Mouse (Mus musculus) cerebellum, postnatal 36 days (tissue): ENCODE data around the gene Hyal3.

Experiments
- DNase-seq, 2 experiments: peaks; one replicate each; pipeline ENCODE4 v3.0.0; 2021 to 2022; ENCODE audit warnings: mixed read lengths in 2 of 2

The Hyal3 gene

DNA sequence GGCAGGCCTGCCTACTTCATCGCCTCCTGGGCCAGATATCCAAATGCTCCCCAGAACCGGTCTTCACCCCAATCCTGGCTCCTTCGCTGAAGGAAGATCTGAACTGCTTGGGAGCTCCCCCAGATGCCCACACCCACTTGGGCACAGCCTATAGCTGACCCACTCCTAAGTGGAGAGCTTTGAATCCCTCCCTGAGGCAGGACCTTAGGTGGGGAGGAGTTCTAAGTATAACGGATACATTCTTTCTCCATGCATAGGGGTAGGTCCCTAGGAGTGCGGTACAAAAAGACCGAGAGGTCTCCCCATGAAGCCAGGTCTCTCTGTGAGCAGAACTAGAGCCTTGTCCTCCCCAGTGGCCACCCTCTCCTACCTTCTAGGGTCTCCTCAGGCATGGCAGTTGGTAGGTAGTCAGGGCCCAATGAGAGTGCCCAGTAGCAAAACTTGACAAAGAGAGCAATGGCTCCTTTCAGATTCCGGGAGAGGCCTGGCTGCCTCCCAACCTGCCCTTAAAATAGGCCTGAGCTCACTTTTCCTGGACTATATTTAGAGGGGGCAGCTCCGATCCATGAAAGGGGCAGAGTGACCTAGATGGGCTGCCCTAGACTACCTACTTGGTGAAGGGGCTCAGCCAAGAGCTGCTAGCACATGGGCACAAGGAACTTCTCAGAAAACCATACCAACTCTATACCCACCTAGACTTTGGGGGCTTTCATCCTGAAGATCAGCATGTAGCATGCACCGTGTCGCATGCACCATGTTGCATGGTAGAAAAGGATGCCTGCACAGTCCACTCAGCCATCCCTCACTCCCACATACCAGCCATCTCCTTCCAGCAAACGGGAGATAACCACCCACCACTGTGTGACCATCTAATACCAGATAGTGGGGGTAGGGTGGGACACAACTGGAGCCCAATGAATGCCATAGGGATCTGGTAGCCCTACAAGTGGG is 16.3 kb downstream of the Hyal3 start:
- no peak for DNase-seq

DNA sequence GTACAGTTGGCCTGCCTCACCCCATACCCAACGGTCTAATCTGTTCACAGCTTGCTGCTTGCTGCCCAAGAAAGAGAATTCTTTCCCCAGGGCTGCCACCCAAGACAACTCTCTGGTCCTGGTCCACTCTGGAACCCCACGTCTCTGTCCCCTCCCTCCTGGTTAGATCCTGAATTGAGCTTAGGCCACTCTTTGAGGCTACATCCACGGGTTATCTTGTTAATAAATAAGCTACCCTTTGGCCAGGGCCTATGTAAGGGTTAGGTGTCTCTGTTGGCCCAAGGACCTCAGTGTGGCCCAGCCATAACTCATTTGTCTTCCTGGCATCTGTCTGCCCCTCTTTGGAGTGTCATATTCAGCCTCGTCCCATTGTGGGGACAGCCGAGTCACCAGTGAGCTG is 17.8 kb downstream of the Hyal3 start:
- DNase-seq: no peak

GRCm38 (mm10) chr9:107599433-107599832 is 18.8 kb downstream of the Hyal3 start:
- DNase-seq: no peak

GRCm38 (mm10) chr9:107599842-107600241 is 19.2 kb downstream of the Hyal3 start:
- peak; percentile 55 to 67 for DNase-seq

- DNase-seq: no peak
These were observed 20.1 kb downstream of the Hyal3 start for GRCm38 (mm10) chr9:107600745-107601144.

- DNase-seq: no peak
These were observed 20.7 kb downstream of the Hyal3 start for GRCm38 (mm10) chr9:107601275-107601674.

DNA sequence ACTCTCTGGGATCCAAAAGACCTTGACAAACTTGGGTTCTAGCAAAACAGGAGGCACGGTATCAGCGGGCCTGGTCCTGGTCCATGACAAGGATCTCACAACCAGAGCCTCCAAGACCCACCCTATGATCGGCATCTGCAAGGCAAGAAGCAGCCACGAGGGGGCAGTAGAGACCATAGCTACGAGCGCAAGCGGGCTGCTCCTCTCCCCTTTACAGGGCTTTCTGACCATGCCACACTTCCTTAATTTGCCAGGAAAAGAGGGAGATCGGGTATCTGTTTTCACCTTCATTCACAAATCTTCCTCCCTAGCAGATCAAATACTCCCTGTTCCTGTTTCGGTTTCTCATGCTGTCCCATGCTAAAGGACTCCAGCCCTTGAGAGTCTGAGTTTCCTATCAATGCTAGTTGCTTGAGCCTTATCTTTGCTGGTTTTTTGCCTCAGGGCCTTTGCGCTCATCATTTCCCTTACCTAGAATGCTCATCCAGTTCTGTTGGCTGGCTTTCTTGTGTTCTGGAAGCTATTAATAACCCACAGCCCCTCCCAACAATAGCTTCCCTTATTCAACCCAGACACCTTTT is 21.5 kb downstream of the Hyal3 start:
- peak; percentile 93 to 96 for DNase-seq

- no peak for DNase-seq
These were observed 22.6 kb downstream of the Hyal3 start for GRCm38 (mm10) chr9:107603251-107603650.

DNA sequence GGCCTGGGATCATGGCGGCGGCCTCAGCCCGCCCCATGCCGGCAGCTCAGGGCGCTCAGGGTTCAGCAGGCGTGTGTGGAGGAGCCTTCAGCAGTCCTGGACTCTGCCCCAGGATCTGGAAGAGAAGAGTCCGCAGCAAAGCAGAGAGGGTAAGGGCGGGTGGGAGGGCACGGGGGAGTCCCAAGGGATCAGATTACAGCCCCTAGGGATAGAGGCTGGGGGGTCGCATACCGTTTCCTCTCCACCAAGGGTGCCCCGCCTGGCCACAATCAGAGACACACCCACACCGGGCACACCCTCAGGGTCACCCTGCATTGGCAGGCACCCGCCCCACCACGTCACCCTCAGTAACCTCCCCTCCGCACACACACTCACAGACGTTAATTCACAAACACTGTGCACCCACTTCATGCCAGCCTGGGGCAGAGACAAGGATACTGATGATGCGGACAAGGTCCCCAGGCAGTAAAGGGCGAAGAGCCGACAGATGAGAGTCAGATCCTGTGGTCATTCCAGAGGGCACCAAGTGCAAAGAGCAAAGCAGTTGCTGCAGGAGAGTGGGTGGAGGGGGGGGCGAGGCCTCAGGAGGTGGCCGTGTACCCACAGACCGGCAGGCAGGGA is 24.5 kb downstream of the Hyal3 start:
- DNase-seq: no peak

DNA sequence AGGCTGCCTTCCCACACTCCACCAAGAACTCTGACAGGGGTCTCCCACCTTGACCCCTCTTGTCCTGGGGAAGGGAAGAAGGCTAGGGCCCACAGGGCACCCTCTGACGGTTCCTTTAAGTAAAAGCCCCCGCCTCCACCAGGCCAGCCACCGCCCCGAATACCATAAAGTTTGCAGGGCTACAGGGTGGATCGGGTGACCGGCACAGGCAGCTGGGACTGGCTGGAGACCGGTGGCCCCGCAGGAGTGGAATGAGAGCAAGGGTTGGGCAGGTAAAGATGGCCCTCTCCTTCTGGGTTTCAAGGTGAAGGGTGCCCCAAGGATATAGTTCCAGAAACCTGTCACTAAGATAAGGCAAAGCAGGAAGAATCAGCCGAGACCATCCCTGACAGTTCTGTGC is 26.0 kb downstream of the Hyal3 start:
- no peak for DNase-seq

DNA sequence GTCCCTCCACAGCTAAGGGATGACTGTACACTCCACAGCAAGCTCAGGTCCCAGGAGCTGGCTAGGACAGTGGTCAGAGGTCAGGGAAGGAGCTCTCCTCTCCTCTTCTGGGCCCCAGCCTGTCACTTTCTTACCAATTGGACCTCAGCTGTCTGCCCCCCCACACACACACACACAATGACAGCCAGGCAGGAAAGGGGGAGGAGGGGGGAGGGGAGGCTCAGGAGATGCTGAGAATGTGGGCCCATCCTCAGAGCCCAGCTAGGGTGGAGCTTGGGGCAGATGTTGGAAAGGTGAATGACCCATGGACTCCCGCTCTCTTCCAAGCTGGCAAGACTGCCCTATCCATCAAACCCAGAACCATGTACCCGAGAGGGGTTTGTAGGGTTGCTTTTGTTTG is 26.4 kb downstream of the Hyal3 start:
- DNase-seq: no peak

DNA sequence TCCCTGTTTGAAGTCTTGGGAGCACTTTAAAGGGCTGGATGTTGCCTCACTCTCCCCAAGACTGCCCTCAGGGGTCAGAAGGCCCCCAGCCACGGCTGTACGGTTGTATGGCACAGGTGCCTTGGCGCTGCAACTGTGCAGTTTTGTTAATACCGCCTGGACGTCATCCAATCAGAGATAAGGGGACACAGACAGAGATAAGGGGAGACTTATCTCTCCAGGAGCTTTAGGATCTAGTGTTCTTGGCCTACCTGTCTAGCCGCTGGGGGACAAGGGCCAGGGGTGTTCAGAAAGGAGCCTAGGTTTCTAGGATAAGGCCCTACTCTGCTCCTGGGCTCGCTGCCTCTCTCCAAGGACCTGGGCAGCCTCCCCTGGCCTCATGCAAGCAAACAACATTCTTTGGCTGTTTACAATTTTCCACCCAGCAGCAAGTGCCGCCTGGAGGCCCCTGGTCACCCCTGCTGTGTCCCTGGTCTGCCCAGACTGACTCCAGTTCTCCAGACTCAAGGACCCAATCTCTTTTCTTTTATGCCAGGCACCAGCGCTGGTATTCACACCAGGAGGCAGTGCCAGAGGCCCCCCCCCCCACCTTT is 27.1 kb downstream of the Hyal3 start:
- no peak for DNase-seq

DNA sequence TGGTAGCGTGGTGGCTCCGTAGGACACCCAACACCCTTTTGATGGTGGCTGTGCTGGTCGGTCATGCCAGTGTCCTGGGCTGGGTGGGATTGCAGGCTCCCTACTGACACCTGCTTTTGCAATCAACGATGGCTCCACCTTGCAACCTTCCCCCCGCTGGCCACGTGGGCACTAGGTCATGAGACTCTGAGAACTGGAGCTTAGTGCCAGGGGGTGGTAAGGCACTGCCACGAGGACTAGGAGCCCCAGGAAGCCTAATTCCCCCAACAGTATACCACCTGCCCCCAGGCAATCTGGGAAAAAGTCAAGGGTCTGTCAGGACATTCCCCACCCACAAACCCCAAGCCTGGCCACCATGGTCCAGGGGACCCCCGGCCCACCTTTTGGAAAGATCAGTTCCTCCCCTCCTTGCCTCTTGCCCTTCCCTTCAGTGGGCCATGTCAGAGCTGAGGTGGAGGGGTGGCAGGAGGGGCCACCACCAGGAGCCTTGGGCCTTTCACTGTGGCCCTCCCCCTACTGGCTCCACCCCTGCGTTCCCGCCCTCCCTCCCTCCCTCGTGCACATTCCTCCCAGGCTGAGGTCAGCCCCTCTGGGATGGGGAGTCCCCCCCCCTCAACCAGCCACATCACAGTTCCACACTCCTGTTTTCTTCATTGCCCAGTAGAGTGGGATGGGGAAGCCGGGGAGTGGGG is 28.3 kb downstream of the Hyal3 start, which contains the start of gene Sema3b:
TSS of gene Sema3b (minus strand) at position 489 of the 692 bp plus-strand sequence.
- DNase-seq: no peak

DNA sequence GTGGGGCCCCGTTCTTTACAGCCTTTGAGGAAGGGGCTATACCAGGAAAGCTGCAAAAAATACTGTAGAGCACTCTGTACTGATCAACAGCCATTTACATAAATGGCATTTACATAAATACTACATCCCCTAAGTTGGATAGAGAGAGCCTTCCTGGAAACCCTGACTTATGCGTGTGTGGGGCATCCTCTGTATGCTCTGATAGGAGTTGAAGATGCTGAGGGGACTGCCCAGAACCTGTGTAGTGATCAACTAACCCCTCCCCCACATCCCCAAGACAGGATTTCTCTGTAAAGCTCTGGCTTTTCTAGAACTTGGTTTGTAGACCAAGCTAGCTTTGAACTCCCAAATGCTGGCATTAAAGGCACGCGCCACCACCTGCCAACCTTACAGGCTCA is 28.8 kb downstream of the Hyal3 start:
- DNase-seq: no peak

DNA sequence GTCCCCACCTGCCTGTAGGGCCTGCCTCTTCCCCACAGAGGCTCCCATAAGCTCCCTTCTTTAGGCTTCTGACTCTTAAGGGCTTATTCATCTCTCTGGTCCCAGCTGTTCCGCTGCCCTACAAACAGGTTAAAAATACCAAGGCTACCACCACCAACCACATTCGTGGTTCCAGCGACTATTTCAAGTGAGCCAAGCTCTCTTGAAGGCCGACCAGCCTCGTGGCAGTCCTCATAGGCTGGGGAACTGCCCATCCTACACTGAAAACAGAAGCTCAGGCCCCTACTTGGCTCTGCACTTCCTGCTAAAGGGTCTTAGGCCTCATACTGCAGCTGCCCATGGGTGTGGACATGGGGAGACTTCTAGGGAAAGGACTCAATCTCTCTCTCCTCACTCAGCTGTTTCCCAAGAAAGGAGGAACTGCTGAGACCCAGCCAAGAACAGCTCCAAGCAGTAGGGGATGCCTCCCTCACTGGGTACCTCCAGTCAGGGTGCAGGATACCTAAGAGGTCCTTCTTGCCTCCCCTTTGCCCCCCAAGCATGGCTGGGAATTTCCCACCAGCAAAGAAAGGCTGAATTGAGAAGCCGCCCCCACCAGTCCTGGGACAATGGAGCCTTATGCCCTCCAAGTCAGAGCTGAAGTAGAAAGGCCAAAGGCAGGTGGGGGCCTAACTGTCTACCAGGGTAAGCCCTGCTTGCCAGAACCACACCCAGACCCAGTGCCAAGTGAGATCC is 31.0 kb downstream of the Hyal3 start:
- no peak for DNase-seq

GRCm38 (mm10) chr9:107612191-107612944 is 31.8 kb downstream of the Hyal3 start:
- DNase-seq: peak; percentile 99 to 100

DNA sequence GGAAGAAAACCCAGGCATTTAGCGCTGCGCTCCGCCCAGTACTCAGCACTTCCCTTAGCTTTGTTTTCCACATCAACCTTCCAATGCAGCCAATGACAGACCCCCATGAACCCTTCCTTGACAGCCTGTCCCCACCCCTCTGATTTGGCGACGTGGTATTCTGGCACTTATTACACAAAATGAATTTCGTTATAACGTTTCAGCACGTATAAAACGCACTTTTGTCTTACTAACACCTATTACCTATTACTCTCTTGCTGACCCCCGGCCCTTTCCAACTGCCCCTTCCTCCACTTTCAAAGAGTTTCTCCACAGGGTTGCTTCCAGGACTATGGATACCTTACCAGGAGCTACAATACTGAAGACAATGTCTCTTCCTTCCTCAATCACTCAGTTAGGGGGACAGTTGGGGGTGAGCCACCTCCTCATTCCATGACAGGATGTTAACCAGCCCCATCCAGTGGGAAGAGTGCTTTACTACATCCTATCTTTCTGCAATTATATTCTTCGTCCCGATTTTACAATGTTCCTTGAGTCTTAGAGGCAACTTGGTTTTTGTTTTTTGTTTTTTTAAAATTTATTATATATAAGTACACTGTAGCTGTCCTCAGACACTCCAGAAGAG is 32.4 kb downstream of the Hyal3 start:
- DNase-seq: no peak

DNA sequence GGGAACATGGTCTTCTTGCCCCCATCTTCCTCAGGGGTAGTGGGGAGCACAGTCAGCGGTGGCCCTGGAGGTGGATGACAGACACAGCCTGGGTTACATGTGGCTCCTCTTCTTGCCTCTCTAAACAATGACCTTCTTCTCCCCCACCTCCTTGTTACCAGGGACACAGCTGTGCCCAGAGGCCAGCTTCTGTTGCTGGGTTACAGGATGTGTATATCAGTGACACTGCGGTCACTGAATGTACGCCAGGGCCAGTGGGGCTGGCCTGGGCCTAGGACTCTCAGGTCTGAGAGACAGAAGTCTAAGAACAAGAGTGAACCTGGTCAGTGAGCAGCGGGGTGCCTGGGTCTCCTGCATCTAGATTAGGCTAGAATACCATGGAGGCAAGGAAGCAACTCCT is 34.4 kb downstream of the Hyal3 start:
- no peak for DNase-seq

DNA sequence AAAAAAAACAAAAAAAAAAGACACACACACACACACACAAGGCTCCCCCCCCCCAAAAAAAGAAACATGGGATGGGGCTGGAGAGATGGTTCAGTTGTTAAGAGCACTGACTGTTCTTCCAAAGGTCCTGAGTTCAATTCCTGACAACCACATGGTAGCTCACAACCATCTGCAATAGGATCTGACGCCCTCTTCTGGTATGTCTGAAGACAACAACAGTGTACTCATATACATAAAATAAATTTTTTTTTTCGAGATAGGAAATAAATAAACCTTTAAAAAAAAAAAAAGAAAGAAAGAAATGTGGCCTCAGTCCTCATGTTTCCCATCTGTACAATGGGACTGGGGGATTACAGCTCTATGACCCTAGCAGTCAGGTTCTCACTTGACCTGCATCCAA is 36.8 kb downstream of the Hyal3 start:
- DNase-seq: no peak

DNA sequence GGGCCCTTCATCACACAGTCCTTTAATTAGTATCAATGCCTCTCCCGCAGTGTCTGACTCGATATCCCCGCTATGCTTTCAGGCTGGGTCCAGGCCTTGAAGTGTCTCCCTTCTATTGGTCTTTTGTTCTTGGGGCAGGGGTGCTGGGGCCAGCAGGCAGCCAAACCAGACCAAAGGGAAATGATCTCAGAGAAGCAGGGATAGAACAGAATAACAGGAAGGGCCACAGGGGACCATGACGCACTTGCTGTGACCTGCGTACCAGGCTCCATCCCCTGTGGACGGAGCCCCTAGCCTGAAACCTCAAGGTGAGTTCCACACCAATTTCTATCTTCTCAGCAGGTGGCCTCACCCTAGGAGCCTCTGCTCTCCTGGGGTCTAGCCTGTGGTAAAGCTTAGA is 37.5 kb downstream of the Hyal3 start:
- no peak for DNase-seq
